38 mouse cellular contexts compared by ENCODE assay signal in genomic region chr1:166660800-166661199, GRCm38 (mm10). TPM values are rescaled to one million over a fixed set of nuclear protein-coding genes. Genes with fewer than 3 reads are reported as not detected.
"Had no signal": no experiment of that assay in that cellular context is flagged by ENCODE, and none has a peak within 500 bp of the region (broad histone marks: within the 10 kb centered on the region; RNA-seq: fewer than 3 reads in every experiment).

No protein-coding gene starts in this region.

- H3K4me1 ChIP-seq: embryonic facial prominence, embryonic 10.5 days; embryonic facial prominence, embryonic 12.5 days; embryonic facial prominence, embryonic 13.5 days; embryonic facial prominence, embryonic 15.5 days; forebrain, embryonic 10.5 days; forebrain, embryonic 12.5 days; forebrain, embryonic 13.5 days; forebrain, embryonic 15.5 days; heart, embryonic 10.5 days had no signal

- H3K9ac ChIP-seq: embryonic facial prominence, embryonic 12.5 days; embryonic facial prominence, embryonic 13.5 days; embryonic facial prominence, embryonic 15.5 days; forebrain, embryonic 12.5 days; forebrain, embryonic 13.5 days; forebrain, embryonic 15.5 days; forebrain, postnatal 0 days had no signal

- H3K27me3 ChIP-seq: embryonic facial prominence, embryonic 12.5 days; embryonic facial prominence, embryonic 13.5 days; embryonic facial prominence, embryonic 15.5 days; forebrain, embryonic 12.5 days; forebrain, embryonic 13.5 days; forebrain, embryonic 15.5 days had no signal

- H3K4me3 ChIP-seq: embryonic facial prominence, embryonic 10.5 days; embryonic facial prominence, embryonic 12.5 days; embryonic facial prominence, embryonic 13.5 days; embryonic facial prominence, embryonic 15.5 days; erythroblast, embryonic 14.5 days; forebrain, embryonic 10.5 days; forebrain, embryonic 12.5 days; forebrain, embryonic 13.5 days; forebrain, embryonic 15.5 days; gastrocnemius, adult 2 months; heart, adult 2 months; heart, embryonic 10.5 days had no signal

- DNase-seq: cerebellum, adult 9-11 months; cerebellum, postnatal 10 days; cerebellum, postnatal 14 days; cerebellum, postnatal 25 days; cerebellum, postnatal 36 days; embryo, embryonic 11 days; forebrain, postnatal 0 days; gastrocnemius, adult 2 months; gastrocnemius, postnatal 10 days; gastrocnemius, postnatal 14 days; gastrocnemius, postnatal 25 days; gastrocnemius, postnatal 36 days; heart, adult 11 months; heart, adult 18-20 months; heart, adult 2 months had no signal

- H3K27ac ChIP-seq: embryonic facial prominence, embryonic 10.5 days; embryonic facial prominence, embryonic 12.5 days; embryonic facial prominence, embryonic 13.5 days; embryonic facial prominence, embryonic 15.5 days; forebrain, embryonic 10.5 days; forebrain, embryonic 12.5 days; forebrain, embryonic 13.5 days; forebrain, embryonic 15.5 days; gastrocnemius, adult 2 months; heart, adult 2 months; heart, embryonic 10.5 days had no signal

- H3K9me3 ChIP-seq: embryonic facial prominence, embryonic 10.5 days; embryonic facial prominence, embryonic 12.5 days; embryonic facial prominence, embryonic 13.5 days; embryonic facial prominence, embryonic 15.5 days; forebrain, embryonic 10.5 days; forebrain, embryonic 12.5 days; forebrain, embryonic 13.5 days; forebrain, embryonic 15.5 days; heart, embryonic 10.5 days had no signal

- H3K36me3 ChIP-seq: embryonic facial prominence, embryonic 10.5 days; embryonic facial prominence, embryonic 12.5 days; embryonic facial prominence, embryonic 13.5 days; embryonic facial prominence, embryonic 15.5 days; forebrain, embryonic 10.5 days; forebrain, embryonic 12.5 days; forebrain, embryonic 15.5 days; heart, embryonic 10.5 days had no signal

RNA-seq across cellular contexts. Expression of gene Gm4847, which starts 13.3 kb away (rescaled TPM):
- total RNA-seq: common myeloid progenitor, adult 5-6 weeks; forebrain, postnatal 0 days; gastrocnemius, adult 18-20 months; gastrocnemius, adult 2 months; gastrocnemius, adult 8-10 months; gastrocnemius, postnatal 10 days; gastrocnemius, postnatal 14 days; gastrocnemius, postnatal 25 days; gastrocnemius, postnatal 36 days; gastrocnemius, postnatal 4 days; granulocyte monocyte progenitor cell, adult 5-6 weeks; heart, adult 18-20 months; heart, adult 2 months; heart, adult 8-10 months had no signal
- polyA plus RNA-seq: embryonic facial prominence, embryonic 10.5 days; embryonic facial prominence, embryonic 11.5 days; embryonic facial prominence, embryonic 12.5 days; embryonic facial prominence, embryonic 13.5 days; embryonic facial prominence, embryonic 15.5 days; erythroblast, embryonic 14.5 days; forebrain, embryonic 10.5 days; forebrain, embryonic 11.5 days; forebrain, embryonic 12.5 days; forebrain, embryonic 13.5 days; forebrain, embryonic 14.5 days; forebrain, embryonic 15.5 days; forebrain, embryonic 16.5 days; forebrain, postnatal 0 days; frontal cortex, adult 2 months; gonadal fat pad, adult 2 months; heart, adult 2 months; heart, embryonic 10.5 days had no signal

RNA-seq across cellular contexts. Expression of gene Fmo9, which starts 20.8 kb away (rescaled TPM):
- total RNA-seq: common myeloid progenitor, adult 5-6 weeks; forebrain, postnatal 0 days; gastrocnemius, adult 18-20 months; gastrocnemius, adult 2 months; gastrocnemius, adult 8-10 months; gastrocnemius, postnatal 10 days; gastrocnemius, postnatal 14 days; gastrocnemius, postnatal 25 days; gastrocnemius, postnatal 36 days; gastrocnemius, postnatal 4 days; granulocyte monocyte progenitor cell, adult 5-6 weeks; heart, adult 18-20 months; heart, adult 2 months; heart, adult 8-10 months had no signal
- polyA plus RNA-seq: cortical plate, adult 2 months; embryonic facial prominence, embryonic 10.5 days; embryonic facial prominence, embryonic 11.5 days; embryonic facial prominence, embryonic 12.5 days; embryonic facial prominence, embryonic 13.5 days; forebrain, embryonic 10.5 days; forebrain, embryonic 11.5 days; forebrain, embryonic 12.5 days; forebrain, embryonic 13.5 days; forebrain, embryonic 14.5 days; forebrain, embryonic 15.5 days; forebrain, embryonic 16.5 days; forebrain, postnatal 0 days; frontal cortex, adult 2 months; gonadal fat pad, adult 2 months; heart, adult 2 months; heart, embryonic 10.5 days had no signal
